Mouse (Mus musculus) CD4-positive, CD25-positive, alpha-beta regulatory T cell, adult 2 months (primary cell): ENCODE results near the gene Qpctl.

Experiments
- DNase-seq: peaks from one replicate; pipeline ENCODE4 v3.0.0-alpha.2; 2012; ENCODE audit warnings: low read depth, low spot score

Gene Qpctl

DNA sequence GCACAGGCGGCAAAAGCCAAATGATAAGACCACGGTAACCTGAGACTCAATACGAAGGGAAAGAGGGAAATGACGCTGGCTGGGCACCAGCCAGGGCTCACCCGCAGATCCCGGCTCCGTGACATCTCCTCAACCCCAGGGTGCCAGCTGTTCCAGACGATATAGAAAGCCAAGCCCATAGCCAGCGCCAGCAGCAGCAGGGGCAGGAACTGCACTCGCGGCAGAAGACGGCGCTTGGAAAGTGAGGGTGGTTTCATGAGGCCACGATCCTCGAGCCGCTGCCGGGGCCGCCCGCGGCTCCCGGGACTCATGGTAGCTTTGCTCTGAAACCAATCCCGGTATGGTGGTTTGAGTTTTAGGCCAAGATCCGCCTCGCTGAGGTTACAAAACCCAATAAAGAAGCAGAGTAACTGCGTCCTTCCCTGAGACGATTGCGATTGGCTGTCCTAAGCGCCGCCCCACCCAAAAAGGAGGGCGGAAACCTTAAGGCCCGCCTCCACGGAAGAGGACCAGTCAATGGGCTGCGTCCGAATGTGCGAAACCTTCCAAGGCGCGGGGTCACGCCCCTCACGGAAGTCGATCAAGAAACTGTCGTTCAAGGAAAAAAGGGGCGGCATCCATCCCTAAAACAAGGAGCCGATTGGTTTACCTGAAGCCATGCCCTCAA, at the start of gene Qpctl:
Gene Qpctl, minus strand, starts transcription at position 417 of the 667 bp plus-strand sequence.
- peak; percentile 99 for DNase-seq

DNA sequence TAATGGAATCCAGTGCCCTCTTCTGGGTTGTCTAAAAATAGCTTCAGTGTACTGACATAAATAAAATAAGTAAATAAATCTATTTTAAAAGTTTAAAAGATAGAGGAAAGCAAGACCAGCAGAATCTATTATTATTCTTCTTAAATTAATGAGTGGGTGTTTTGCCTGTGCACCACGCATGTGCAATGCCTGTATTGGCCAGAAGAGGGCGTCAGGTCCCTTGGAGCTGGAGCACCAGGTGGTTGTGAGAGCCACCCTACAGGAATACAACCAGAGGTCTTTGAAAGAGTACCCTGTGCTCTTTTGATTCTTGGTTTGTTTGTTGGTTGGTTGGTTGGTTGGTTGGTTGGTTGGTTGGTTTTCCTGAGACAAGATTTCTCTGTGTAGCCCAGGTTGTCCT, 48.9 kb upstream of the Qpctl start:
- peak; percentile 81 for DNase-seq

DNA sequence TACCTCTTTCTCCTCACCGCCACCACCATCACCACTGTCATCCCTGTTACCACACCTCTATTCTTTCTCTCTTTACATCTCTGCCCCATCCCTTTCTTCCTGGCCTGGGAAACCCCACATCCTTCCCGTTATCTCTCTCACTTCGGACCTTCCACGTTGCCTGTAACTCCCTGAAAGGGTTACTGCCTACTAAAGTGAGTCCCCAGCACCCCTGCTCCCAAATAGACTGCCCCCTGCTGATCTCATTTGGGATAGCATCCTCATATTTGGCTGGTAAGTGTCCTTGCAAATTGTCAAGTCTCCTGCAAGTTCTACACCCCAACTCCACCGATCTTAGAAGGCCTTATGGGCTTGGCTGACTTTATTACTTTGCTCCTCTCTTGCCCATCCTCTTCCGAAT, 47.6 kb upstream of the Qpctl start:
- peak; percentile 80 for DNase-seq

DNA sequence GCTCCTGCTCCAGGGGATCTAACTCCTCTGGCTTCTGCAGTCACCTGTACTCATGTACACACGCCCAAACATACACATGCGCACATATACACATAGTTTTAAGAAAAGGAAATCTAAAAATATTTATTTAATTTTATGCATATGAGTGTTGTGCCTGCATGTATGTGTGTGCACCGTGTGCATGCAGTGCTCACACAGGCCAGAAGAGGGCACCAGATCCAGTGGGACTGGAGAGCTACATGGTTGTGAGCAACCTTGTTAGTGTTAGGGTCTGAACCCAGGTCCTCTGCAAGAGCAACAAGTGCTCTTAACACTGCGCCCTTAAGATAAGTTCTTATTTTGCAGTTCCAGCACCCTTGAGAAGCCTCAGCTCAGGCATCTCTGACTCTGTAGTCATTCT, 45.6 kb upstream of the Qpctl start:
- peak; percentile 38 for DNase-seq

DNA sequence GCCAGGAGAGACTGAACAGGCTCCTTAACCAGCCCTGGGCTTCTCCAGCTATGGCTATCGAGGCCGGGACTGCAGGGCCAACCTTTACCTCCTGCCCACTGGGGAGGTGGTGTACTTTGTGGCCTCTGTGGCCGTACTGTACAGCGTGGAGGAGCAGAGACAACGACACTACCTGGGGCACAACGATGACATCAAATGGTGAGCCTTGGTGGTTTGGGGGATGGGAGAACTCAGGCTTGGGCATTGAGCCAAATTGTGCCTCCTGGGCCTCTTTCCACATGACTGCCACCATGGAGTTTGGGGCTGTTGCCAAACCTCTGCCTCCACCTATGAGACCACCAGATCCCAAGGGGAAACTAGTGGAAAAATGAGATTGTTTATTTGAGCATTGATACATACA, 35.7 kb upstream of the Qpctl start:
- DNase-seq: no peak

DNA sequence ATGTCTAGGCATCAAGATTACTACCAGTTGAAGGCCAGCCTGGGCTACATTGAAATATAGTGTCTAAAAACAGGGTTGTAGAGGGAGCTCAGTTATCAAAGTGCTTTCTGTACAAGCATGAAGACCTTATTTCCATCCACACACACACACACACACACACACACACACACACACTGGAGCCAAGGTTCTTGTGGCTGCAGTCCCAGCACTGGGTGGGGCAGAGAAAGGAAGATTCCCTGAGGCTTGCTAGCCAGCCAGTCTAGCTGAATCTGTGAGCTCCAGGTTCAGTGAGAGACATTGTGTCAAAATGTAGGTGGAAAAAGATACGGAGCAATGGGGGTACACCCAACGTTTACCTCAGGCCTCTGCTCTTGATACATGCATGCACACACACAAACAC, 35.2 kb upstream of the Qpctl start:
- no peak for DNase-seq

DNA sequence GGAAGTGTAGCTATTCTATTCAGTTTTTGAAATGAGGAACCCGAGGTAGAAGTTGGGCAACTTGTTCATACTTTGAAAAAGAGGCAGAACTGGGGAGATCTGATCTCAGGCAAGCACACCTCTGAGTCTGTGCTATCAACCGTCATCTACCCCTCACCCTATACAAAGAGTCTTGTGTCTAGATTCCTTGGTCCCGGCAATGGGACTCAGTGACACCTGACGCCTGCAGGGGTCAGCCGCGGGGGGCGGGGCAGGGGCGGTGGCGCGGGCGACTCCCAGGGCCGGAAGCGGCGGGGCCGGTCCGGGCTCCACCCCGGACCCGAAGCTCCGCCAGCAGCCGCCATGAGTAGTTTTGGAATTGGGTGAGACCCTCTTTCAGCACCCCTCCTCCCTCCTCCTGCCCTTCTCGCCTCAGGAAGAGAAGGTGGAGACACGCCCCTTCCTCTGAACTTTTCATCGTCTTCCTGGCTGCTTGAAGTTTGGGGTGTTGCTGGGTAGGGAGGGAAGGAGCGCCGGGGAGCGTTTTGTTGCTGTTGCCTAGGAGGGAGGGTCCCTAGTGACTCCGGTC, 31.9 kb upstream of the Qpctl start:
- peak; percentile 63 for DNase-seq

DNA sequence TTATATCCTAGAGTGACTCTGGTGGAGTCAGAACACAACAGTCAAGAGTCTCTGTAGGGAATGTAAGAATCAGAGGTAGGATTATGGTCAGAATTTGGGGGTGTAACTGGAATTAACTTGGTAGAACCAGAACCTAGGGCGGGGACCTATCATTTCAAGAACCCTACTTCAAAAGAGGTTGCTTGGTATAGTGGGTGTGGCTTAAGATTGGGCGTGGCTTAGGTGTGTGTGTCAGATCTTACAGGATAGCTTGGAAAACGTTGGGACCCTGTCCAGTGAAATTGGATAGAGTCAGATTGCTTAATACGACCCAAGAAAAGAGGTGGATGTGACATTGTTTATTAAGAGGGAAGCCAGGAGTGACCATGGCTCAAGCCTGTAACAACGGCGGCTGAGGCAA, 30.8 kb upstream of the Qpctl start:
- DNase-seq: peak; percentile 59

DNA sequence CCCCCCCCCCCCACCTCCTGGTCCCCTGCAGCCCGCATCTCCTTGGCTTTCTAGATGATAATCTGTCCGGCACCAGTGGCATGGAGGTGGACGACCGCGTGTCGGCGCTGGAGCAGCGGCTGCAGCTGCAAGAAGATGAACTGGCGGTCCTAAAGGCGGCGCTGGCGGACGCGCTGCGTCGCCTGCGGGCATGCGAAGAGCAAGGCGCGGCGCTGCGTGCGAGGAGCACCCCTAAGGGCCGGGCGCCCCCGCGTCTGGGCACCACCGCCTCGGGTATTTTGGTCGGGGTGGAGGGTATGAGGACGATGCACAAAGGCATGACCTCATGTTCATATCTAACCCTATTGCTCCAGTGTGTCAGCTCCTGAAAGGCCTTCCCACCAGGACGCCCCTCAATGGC, 30.1 kb upstream of the Qpctl start:
- DNase-seq: peak; percentile 88

DNA sequence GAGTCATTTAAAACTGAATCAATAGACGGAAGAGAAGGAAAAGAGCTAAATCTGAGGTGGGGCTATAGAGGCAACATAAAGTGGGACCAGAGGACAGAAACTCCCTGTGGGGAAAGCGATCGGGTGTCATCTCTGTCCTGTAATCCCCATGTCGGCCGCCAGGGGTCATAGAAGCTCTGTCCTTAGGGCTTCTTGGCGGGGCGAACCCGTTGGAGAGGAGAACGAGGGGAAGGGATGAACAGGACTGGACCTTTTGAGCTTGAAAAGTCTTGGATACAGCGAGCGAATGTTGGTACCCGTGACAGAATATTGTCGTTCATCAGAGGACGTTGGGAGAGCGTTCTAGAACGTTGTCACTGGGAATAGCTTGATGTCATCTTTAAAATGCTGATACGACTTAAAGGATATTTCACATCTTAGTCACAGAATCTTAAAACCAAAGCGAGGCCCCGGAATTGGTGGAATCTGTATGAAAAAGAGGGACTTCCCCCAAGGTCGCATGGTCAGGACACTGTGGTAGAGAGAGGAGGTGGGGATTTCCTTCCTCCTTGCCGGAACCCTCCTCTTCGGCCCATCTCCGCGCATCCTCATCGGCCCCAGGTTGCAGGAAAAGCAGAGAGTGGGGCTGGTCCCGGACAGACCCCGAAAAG, 29.5 kb upstream of the Qpctl start:
- peak; percentile 87 for DNase-seq

DNA sequence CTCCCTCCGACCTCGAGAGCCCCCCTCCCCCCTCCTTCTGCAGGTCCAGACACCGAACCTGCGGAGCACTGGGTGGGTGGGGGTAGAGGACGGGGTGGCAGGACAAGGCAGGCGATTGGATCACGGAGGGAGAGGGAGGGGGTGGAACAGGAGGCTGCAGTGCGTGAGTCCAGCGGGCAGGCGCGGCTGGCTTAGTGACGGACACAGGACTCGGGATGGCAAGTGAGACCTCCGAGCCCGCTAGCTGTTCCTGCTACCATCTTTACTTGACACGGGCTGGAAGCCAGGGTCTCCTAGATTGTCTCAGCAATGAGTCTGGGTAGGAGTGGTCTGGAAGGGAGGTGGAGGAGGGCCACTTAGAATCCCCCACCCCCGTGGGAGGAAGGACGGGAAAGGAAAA, 28.9 kb upstream of the Qpctl start:
- no peak for DNase-seq

DNA sequence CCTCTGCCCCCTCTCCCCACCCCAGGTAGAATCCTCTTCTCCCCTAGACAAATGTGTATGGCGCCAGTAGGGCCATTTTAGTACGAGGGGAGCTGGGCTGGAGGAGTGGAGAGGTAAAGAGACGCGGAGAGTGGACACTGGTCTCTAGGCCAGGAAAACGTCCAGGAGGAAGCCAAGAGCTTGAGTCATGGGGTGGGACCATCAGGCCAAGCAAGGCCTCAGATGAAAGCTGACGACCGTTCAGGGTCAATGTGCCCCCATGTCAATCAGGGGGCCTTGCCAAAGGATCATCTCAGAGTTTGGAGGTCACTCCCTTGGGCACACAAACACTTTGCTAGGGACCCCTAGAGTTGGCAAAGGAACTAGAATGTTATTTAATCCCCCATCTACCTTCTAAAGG, 28.1 kb upstream of the Qpctl start:
- DNase-seq: no peak

DNA sequence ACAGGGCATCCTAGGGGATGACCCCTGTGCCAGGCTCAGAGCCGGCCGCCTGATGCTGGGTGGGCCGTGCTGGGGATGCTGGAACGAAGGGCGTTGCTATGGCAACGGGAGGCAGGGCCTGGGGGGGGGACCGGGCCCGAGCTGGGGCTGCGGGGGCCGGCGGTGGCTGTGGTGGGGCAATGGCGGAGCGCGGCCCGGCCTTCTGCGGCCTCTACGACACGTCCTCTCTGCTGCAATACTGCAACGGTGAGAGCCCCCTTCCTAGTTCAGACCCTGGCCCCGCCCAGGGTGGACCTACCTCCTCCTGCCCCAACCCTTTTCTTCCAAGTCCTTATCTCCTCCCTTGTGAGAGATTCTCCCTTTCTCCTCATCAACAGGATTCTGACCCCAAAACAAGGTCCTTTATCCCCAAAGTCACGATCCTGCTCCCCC, 27.4 kb upstream of the Qpctl start:
- no peak for DNase-seq

DNA sequence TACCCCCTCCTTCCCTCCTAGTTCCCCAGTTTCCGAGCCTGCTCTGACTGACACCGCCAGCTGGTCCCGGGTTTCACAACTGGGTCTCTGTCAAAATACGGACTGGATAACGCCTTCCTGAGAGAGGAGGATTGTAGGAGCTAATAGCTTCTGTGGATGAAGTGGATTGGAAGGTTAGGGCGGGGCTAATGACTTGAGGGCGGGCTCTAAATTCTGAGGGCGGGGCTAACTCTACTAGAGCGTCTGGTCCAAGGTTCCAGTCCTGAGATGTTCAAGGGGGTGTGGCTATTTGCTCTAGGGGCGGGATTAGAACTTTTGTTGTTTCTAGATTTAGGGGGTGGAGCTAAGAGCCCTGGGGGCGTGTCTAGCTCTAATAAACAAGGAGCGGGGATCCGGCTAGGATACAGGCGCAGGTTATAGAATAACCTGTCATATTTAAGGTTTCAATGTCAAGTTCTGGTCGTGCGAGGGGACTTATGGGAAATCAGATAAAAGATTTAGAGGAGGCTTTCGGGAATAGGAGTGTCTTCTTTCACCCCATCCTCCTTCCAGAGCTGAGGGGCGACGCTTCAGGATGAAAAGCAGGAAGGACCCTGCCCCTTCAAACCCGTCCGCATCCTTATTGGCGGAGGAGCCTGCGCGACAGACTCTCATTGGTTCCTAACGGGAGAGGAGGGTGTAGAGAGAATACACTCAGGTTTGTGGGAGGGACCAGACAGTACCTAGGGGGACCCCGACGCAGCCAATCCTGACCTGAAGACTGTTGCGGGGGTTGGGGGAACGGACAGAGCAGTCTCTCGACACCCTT, 26.8 kb upstream of the Qpctl start, which contains the start of gene Eml2:
Gene Eml2, plus strand, starts transcription at position 714 of the 808 bp plus-strand sequence.
- peak; percentile 50 for DNase-seq

DNA sequence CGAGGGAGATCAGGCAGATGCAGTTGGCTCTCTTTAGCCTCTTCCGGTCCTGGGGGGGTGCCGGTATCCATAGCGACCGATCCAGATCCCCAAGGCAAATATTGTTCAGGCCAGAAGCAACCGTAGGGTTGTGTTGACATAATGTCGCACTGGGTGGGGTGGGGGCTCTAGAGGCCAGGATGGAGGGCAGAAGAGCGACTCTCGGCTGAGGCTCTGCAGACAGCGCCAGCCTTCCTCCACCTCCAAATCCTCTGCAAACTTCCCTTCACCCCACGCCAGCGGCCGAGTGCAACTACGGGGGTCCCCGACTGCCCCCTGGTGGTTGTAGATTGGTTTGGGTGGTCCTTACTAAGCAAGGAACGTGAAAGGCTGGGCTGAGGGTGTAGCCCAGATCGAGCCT, 23.8 kb upstream of the Qpctl start:
- DNase-seq: peak; percentile 75

DNA sequence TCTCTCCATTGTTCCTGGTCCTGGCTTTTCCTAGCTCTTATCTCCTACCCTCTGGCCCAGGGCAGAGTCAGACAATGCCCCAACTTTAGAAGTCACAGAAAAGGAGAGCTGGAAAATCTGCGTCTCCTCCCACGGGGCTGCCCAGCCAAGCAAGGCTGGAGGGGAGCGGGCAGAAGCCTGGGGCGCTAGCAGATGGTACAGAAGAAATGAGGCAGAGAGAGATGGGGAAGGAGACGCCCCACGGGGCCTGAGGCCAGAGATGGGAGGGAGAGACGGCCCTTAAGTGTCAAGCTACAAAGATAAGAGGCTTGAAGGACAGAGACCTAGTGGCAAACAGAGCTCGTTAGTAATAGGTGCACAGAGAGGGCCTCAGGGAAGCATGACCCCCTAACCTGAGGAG, 22.7 kb upstream of the Qpctl start:
- DNase-seq: no peak

DNA sequence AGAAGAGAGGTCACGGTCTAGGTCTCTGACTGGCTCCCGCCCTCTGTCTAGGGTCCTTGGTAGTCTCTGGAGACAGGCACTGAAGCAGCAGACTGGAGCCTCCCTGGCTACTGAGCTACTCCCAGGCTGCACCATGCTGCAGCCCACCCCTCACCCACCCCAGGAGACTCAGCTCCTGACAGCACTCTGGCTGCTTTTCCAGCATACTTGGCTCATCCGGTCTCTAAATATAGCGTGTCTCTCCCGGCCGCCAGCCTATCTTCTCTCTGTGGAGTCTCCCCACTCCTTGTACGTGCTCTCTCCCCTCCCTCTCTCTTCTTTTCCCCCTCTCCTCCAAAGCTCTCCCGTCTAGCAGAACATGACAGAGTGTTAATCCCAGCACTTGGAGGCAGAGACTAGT, 21.1 kb upstream of the Qpctl start:
- no peak for DNase-seq

DNA sequence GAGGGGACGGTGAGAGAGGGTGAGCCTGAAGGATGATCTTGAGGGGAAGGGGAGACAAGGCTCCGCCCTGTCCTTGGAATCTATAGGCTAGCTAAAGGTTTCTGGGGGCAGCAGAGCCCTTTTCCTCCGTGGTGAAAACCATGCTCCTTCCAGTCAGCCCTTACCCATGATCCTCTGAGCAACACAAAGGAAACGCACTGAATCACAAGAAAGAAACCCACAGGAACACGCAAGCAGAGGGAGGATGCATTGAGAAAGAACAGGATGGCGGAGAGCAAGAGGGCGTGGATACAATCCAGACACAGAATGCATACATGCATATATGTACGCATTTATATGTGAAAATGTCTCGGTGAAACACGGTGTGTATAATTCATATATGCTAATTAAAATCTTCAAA, 20.4 kb upstream of the Qpctl start:
- DNase-seq: no peak

DNA sequence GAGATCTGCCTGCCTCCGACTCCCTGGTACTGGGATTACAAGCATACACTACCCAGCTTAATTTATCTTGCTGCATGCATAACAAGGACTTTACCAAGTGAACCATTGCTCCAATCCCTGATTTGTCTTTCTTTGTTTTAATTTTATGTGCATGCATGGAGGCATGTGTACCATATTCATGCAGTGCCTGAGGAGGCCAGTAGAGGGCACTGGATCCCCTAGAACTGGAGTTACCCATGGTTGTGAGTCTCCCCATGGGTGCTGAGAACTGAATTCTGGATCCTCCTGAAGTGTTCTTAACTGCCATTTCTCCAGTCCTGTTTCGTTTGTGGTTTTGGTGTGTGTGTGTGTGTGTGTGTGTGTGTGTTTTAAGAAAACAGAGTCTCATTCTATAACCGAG, 17.9 kb upstream of the Qpctl start:
- DNase-seq: no peak

DNA sequence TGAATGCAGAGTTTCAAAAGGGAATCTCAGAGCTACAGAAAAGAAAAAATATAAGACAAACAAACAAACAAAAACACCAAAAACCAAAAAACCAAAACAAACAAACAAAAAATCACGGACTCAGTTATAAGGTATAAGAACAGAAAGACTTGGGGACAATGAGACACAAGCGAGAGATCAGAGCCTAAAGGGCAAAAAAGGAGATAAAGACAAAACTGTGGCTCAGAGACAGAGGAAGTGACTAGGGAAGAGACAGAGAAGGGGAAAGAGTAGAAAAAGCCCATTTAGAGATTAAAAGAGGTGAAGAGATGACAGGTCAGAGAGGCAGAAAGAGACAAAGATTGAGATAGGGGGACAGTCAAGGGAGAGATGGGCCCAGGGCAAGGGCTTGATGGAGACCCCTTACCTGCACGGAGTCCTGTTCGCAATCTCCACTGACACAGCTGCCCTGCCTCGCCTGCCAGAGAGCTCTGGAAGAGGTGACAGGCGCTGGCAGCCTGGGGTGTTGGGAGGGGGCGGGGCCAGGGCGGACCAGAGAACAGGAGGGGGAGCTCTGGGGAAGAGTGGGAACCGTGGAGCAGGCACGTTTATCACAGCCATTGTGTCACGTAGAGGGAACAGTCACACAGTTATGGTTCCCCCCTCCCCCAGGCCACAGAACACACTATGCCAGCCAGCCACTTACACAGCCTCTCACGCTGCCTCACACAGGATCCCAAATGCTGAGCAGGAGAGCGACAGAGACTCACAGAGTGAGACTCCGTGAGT, 16.7 kb upstream of the Qpctl start, which contains the start of gene Gipr:
Gene Gipr, minus strand, starts transcription at position 472 of the 768 bp plus-strand sequence.
- no peak for DNase-seq

DNA sequence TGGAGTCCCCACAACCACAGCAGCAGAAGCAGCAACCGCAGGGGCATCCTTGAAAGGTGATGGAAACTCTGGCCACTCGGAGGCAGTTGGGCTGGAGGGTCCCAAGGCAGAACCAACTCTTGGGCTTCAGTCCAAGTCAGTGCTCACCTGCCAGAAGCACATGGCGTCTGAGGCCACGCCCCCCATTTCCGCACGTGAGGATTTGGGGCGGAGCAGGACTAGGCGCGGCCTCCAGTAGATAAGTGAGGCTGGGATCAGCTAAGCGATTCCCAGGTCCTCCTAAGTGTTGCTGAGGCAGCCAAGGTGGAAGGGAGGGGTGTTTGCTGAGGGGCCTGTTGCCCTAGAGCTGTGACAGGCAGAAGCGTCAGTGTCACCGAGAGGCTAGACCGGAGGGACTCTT, 15.9 kb upstream of the Qpctl start:
- DNase-seq: peak; percentile 80
